Mouse (Mus musculus) ES-CJ7 (cell line): ENCODE data around the gene Ccdc62.

Source experiments
- DNase-seq: peaks from one replicate; pipeline ENCODE4 v3.0.0; 2011; ENCODE audit warnings: low read depth, low spot score

Ccdc62 gene

GRCm38 (mm10) chr5:124003375-124003774 lies 72.9 kb downstream of the Ccdc62 start:
- no peak for DNase-seq

- no peak for DNase-seq
Measured at GRCm38 (mm10) chr5:124004356-124005150, 74.1 kb downstream of the Ccdc62 start.

- DNase-seq: no peak
Measured at GRCm38 (mm10) chr5:124005151-124005500, 74.6 kb downstream of the Ccdc62 start.

GRCm38 (mm10) chr5:124005591-124005990 lies 75.1 kb downstream of the Ccdc62 start:
- no peak for DNase-seq

- no peak for DNase-seq
Measured at GRCm38 (mm10) chr5:124006082-124006873, 75.8 kb downstream of the Ccdc62 start.

- no peak for DNase-seq
Measured at GRCm38 (mm10) chr5:124006891-124007491, 76.5 kb downstream of the Ccdc62 start.

- DNase-seq: no peak
Measured at GRCm38 (mm10) chr5:124010077-124010476, 79.6 kb downstream of the Ccdc62 start.

- DNase-seq: no peak
Measured at GRCm38 (mm10) chr5:124010910-124011655, 80.6 kb downstream of the Ccdc62 start.

- DNase-seq: no peak
Measured at GRCm38 (mm10) chr5:124011927-124012326, 81.4 kb downstream of the Ccdc62 start.

GRCm38 (mm10) chr5:124012885-124013284 lies 82.4 kb downstream of the Ccdc62 start:
- DNase-seq: no peak

- DNase-seq: no peak
Measured at GRCm38 (mm10) chr5:124013747-124014146, 83.3 kb downstream of the Ccdc62 start.

- DNase-seq: no peak
Measured at GRCm38 (mm10) chr5:124014180-124014579, 83.7 kb downstream of the Ccdc62 start.

GRCm38 (mm10) chr5:124014791-124015251 lies 84.3 kb downstream of the Ccdc62 start:
- no peak for DNase-seq

GRCm38 (mm10) chr5:124015727-124016126 lies 85.2 kb downstream of the Ccdc62 start:
- DNase-seq: no peak

GRCm38 (mm10) chr5:124016291-124016821 lies 85.9 kb downstream of the Ccdc62 start:
- DNase-seq: no peak

GRCm38 (mm10) chr5:124017941-124018340 lies 87.5 kb downstream of the Ccdc62 start:
- DNase-seq: no peak

- DNase-seq: no peak
Measured at GRCm38 (mm10) chr5:124018651-124019050, 88.2 kb downstream of the Ccdc62 start.
